Mouse (Mus musculus): ENCODE measurements around the gene Atp10a.

- TF ChIP-seq GATA1 (IDR thresholded peaks at IDR 0.05; ENCODE audit: low read length) = no peak
- no peak for TF ChIP-seq TAL1 (IDR thresholded peaks at IDR 0.05; ENCODE audit: low read length)
Observed at GRCm38 (mm10) chr7:58633683-58634082, 22.3 kb upstream of the Atp10a start.

Data from erythroblast, embryonic 14.5 days (primary cell).